Mouse (Mus musculus): Measurements from ENCODE around the gene Myo1e. TPM values are rescaled to one million over a fixed set of nuclear protein-coding genes. Genes with fewer than 3 reads are reported as not detected.

Myo1e gene
- total and polyA plus RNA-seq, 2 experiments from 2014 or later: 3.6 to 6.2 TPM

DNA sequence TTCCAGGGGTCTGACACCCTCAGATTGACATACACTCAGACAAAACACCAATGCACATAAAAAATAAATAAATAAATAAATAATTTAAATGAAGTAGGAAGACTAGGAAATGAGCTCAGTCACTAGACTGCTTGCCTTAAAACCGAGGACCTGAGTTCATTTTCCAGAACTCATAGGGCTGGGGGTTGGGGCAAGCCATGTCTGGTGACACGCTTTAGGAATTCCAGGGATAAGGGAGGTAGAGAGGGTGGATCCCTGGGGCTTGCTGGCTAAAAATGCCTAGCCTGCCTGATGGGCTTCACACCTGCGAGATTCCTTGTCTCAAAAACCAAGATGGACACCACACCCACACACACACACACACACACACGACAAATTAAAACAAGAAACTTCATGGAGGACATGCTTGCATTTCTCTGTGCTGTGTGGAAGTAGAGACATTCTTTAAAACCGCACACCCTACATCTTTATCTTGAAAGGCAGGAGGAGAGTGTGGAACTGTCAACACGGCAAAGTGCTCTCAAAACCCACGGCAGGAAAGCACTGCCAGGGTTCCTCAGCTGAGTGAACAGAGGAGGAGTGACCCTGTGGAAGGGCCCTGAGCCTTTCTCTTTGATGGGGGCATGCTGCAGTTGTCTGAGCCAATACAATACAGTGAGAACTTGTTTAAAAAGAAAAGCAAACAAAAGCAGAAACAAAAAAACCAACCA, 13.5 kb downstream of the Myo1e start:
- Histone ChIP-seq H3K4me2 (ENCODE audit: low read depth) (no peak overlapping the region), H3K4me1 (ENCODE audit: insufficient read depth) (no peaks in the 10 kb centered on the region), H3K27me3 (ENCODE audit: insufficient read depth, low read length) (no peaks in the 10 kb centered on the region), H3K4me3 (ENCODE audit: low read depth, low read length) (no peak overlapping the region), H3K9me3 (ENCODE audit: low read length) (no peaks in the 10 kb centered on the region), H3K27ac (ENCODE audit: low read depth, low read length) (no peak overlapping the region), H3K36me3 (ENCODE audit: insufficient read depth) (no peaks in the 10 kb centered on the region), H3K9ac (no peak overlapping the region)
- DNase-seq (no peak), ATAC-seq (no peak)
- no peak for TF ChIP-seq CTCF (IDR thresholded peaks at IDR 0.05; ENCODE audit: low read depth)
- WGBS: 78% methylated on average over 7 of the region's 7 CpGs

DNA sequence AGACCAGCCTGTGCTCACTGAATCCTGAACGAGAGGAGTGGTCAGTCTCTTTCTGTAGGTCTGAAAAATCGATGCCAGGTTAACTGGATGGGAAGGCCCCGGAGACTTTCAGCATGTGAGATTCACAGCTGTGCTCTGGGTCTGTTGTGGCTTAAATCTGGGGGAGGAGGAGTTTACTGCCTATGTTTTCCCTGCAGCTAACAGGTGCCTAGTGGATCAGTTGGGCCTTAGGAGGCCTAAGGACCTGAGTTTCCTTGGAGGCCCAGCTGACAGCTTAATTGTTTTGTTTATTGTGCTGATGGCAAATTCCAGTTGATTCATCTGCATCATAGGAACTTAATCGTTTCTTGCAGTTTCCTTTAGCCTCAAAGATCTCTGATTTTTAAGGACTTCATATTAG, 16.0 kb downstream of the Myo1e start:
- no peaks in the 10 kb centered on the region for H3K4me1 ChIP-seq (ENCODE audit: insufficient read depth)
- no peak overlapping the region for H3K27ac ChIP-seq (ENCODE audit: low read depth, low read length)
- H3K4me3 ChIP-seq (ENCODE audit: low read depth, low read length): no peak overlapping the region
- DNase-seq (no peak), ATAC-seq (no peak)
- H3K4me2 ChIP-seq (ENCODE audit: low read depth): no peak overlapping the region
- TF ChIP-seq CTCF (IDR thresholded peaks at IDR 0.05; ENCODE audit: low read depth): no peak
- no peak overlapping the region for H3K9ac ChIP-seq
- 86% methylated on average over 4 of the region's 4 CpGs for whole genome bisulfite sequencing
- H3K27me3 ChIP-seq (ENCODE audit: insufficient read depth, low read length): no peaks in the 10 kb centered on the region
- H3K9me3 ChIP-seq (ENCODE audit: low read length): no peaks in the 10 kb centered on the region
- no peaks in the 10 kb centered on the region for H3K36me3 ChIP-seq (ENCODE audit: insufficient read depth)

DNA sequence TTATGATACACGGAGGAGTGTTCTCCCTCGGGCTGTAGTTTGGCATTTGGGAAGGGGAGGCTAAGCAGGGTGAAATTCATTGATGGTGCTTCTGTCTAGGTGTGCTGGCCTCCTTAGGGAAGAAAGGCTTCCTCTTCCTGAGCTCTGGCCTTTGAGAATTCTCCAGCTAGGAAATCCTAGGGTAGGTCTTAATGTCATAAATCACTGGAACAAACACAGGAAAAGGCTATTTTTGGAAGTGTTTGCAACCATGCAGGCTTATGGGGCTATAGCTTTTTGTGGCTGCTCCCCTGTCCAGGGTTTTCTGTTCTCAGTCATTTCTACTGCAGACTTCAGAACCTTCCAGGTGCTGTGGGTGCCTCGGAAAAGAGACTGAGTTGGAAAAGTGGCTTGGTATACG, 16.9 kb downstream of the Myo1e start:
- H3K4me2 ChIP-seq (ENCODE audit: low read depth): no peak overlapping the region

DNA sequence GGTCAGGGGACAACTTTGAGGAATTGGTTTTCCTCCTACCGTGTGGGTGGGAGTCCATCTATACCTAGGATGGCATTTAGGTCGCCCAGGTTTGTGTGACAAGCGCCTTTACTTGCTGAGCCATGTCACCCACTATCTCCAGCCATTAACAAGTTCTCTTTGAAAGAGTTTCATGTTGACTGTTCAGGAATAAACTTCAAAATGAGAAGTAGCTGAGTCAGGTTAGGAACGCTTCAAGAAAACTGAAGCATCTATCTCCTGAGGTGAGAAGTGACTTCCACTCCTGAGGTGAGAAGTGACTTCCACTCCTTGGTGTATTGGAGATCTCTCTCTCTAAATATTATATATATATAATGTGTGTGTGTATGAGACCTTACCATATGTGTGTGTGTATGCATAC, 19.2 kb downstream of the Myo1e start:
- H3K4me3 ChIP-seq (ENCODE audit: low read depth, low read length): no peak overlapping the region
- H3K27me3 ChIP-seq (ENCODE audit: insufficient read depth, low read length): no peaks in the 10 kb centered on the region
- H3K9me3 ChIP-seq (ENCODE audit: low read length): no peaks in the 10 kb centered on the region
- WGBS: 92% methylated on average over 4 of the region's 4 CpGs
- H3K36me3 ChIP-seq (ENCODE audit: insufficient read depth): no peaks in the 10 kb centered on the region
- no peak overlapping the region for H3K9ac ChIP-seq
- no peak for TF ChIP-seq CTCF (IDR thresholded peaks at IDR 0.05; ENCODE audit: low read depth)
- DNase-seq (no peak), ATAC-seq (no peak)
- no peak overlapping the region for H3K27ac ChIP-seq (ENCODE audit: low read depth, low read length)
- no peak overlapping the region for H3K4me2 ChIP-seq (ENCODE audit: low read depth)
- no peaks in the 10 kb centered on the region for H3K4me1 ChIP-seq (ENCODE audit: insufficient read depth)

More for the DNA sequence above, 16.9 kb downstream of the Myo1e start:
- DNase-seq: no peak
- no peak overlapping the region for H3K27ac ChIP-seq (ENCODE audit: low read depth, low read length)
- no peak overlapping the region for H3K4me3 ChIP-seq (ENCODE audit: low read depth, low read length)
- 87% methylated on average over 4 of the region's 4 CpGs for WGBS
- H3K9ac ChIP-seq: no peak overlapping the region
- no peaks in the 10 kb centered on the region for H3K36me3 ChIP-seq (ENCODE audit: insufficient read depth)
- no peak for ATAC-seq
- H3K4me1 ChIP-seq (ENCODE audit: insufficient read depth): no peaks in the 10 kb centered on the region
- H3K9me3 ChIP-seq (ENCODE audit: low read length): no peaks in the 10 kb centered on the region
- no peaks in the 10 kb centered on the region for H3K27me3 ChIP-seq (ENCODE audit: insufficient read depth, low read length)
- TF ChIP-seq CTCF (IDR thresholded peaks at IDR 0.05; ENCODE audit: low read depth): no peak

DNA sequence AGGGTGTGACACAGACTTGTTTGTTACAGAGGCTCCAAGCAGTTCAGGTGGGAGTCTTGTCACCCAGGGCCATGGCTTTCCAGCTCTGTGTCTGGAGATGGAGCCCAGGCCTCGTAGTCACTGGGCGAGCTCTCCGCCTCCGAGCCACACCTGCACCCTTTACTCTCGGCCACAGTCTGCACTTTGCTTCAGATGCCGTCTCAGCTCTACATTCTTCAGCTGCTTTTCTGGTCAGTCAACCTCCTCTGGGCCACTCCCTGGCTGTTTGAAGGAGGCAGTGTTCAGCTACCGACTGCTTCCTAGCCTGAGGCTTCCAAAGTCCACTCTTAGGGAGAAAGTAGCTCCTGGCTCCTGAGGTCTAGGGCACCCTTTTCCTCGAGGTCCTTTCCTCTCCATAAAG, 22.7 kb downstream of the Myo1e start:
- Histone ChIP-seq H3K4me1 (ENCODE audit: insufficient read depth) (no peaks in the 10 kb centered on the region), H3K9me3 (ENCODE audit: low read length) (no peaks in the 10 kb centered on the region), H3K4me3 (ENCODE audit: low read depth, low read length) (no peak overlapping the region), H3K27ac (ENCODE audit: low read depth, low read length) (no peak overlapping the region), H3K4me2 (ENCODE audit: low read depth) (no peak overlapping the region), H3K27me3 (ENCODE audit: insufficient read depth, low read length) (no peaks in the 10 kb centered on the region), H3K9ac (no peak overlapping the region), H3K36me3 (ENCODE audit: insufficient read depth) (no peaks in the 10 kb centered on the region)
- no peak for ATAC-seq
- no peak for DNase-seq
- no peak for TF ChIP-seq CTCF (IDR thresholded peaks at IDR 0.05; ENCODE audit: low read depth)
- WGBS: 84% methylated on average over 8 of the region's 8 CpGs

- TF ChIP-seq CTCF (IDR thresholded peaks at IDR 0.05; ENCODE audit: low read depth): no peak
- Histone ChIP-seq H3K27ac (ENCODE audit: low read depth, low read length) (no peak overlapping the region), H3K4me1 (ENCODE audit: insufficient read depth) (no peaks in the 10 kb centered on the region), H3K36me3 (ENCODE audit: insufficient read depth) (no peaks in the 10 kb centered on the region), H3K4me3 (ENCODE audit: low read depth, low read length) (no peak overlapping the region), H3K9me3 (ENCODE audit: low read length) (no peaks in the 10 kb centered on the region), H3K4me2 (ENCODE audit: low read depth) (no peak overlapping the region), H3K9ac (no peak overlapping the region), H3K27me3 (ENCODE audit: insufficient read depth, low read length) (no peaks in the 10 kb centered on the region)
- DNase-seq: no peak
- 87% methylated on average over 10 of the region's 10 CpGs for WGBS
- ATAC-seq: no peak
These were observed 25.2 kb downstream of the Myo1e start for GRCm38 (mm10) chr9:70232044-70233010.

DNA sequence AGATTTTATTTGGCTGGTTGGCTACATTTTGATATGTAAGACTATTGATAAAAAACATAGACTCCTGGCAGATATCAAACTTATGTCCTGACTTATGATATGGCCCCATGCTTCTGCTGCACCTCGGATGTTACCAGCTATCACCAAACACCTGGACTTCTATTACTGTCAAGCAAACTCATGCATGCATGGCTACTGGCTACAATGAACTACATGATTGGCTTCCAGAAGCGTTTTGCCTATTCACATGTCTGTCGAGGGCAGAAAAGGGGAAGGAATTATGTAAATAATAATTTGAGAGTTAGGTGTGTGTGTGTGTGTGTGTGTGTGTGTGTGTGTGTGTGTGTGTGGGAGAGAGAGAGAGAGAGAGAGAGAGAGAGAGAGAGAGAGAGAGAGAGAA, 30.0 kb downstream of the Myo1e start:
- DNase-seq (no peak), ATAC-seq (no peak)
- H3K4me2 ChIP-seq (ENCODE audit: low read depth): no peak overlapping the region
- no peak overlapping the region for H3K4me3 ChIP-seq (ENCODE audit: low read depth, low read length)
- H3K9me3 ChIP-seq (ENCODE audit: low read length): no peaks in the 10 kb centered on the region
- no peaks in the 10 kb centered on the region for H3K27me3 ChIP-seq (ENCODE audit: insufficient read depth, low read length)
- no peak overlapping the region for H3K27ac ChIP-seq (ENCODE audit: low read depth, low read length)
- no peaks in the 10 kb centered on the region for H3K36me3 ChIP-seq (ENCODE audit: insufficient read depth)
- TF ChIP-seq CTCF (IDR thresholded peaks at IDR 0.05; ENCODE audit: low read depth): no peak
- no peaks in the 10 kb centered on the region for H3K4me1 ChIP-seq (ENCODE audit: insufficient read depth)
- 85% methylated on average over 3 of the region's 3 CpGs for WGBS
- no peak overlapping the region for H3K9ac ChIP-seq

All from forebrain, postnatal 0 days (tissue).